Mouse (Mus musculus) cerebellum, postnatal 36 days (tissue): Measurements from ENCODE around the gene Kdm4d.
"Not testable (repeated sequence)": the region's sequence is repeated elsewhere in the genome, so short reads cannot be mapped to it uniquely, and the experiment has no call there.

Experiments
- DNase-seq, 2 experiments: peaks; one replicate each; pipeline ENCODE4 v3.0.0; 2021 to 2022; ENCODE audit warnings: mixed read lengths in 2 of 2

The Kdm4d gene

GRCm38 (mm10) chr9:14447086-14447485 is 53.2 kb downstream of the Kdm4d start:
- DNase-seq, result not testable (repeated sequence)

- DNase-seq, result no peak
Measured at GRCm38 (mm10) chr9:14440347-14440746, 59.9 kb downstream of the Kdm4d start.

GRCm38 (mm10) chr9:14433252-14433939 is 66.9 kb downstream of the Kdm4d start:
- no peak for DNase-seq
